Mouse (Mus musculus) lung, embryonic 16.5 days (tissue): ENCODE measurements at regions not wholly inside any gene's neighbourhood (a gene's known extent, or its start where the extent isn't known, plus 50 kb on each side); places are given as distances from the start of the nearest gene placed in this dataset.

ENCODE experiments used
- ATAC-seq: fragments of 200-750 bp; cut with Nextera tagmentation; 2 replicates; pipeline ENCODE4 v1.8.0; 2017; ENCODE audit warnings: low read depth, mild to moderate bottlenecking, moderate library complexity
- H3K27ac ChIP-seq: fragments of 300-500 bp; sonication (generic); 2 replicates; pipeline ENCODE4 v1.5.1; 2014; ENCODE audit warnings: mild to moderate bottlenecking, control low read depth, low read length
- H3K27me3 ChIP-seq: fragments of 300-500 bp; sonication (generic); 2 replicates; pipeline ENCODE4 v1.6.1; 2014; ENCODE audit warnings: low read depth, low read length, mixed read lengths; ENCODE audit not compliant: control insufficient read depth, insufficient read depth
- H3K36me3 ChIP-seq: fragments of 300-500 bp; sonication (generic); 2 replicates; pipeline ENCODE4 v1.6.1; 2014; ENCODE audit warnings: low read length; ENCODE audit not compliant: control insufficient read depth, insufficient read depth
- H3K4me1 ChIP-seq: fragments of 300-500 bp; sonication (generic); replicated peaks from 2 replicates; pipeline ENCODE4 v1.6.1; 2014; ENCODE audit warnings: low read length, mixed read lengths; ENCODE audit not compliant: control insufficient read depth, insufficient read depth
- H3K4me2 ChIP-seq: fragments of 300-500 bp; sonication (generic); 2 replicates; pipeline ENCODE4 v1.6.1; 2014; ENCODE audit warnings: low read depth, low read length, control low read depth
- H3K4me3 ChIP-seq: fragments of 300-500 bp; sonication (generic); 2 replicates; pipeline ENCODE4 v1.5.1; 2014; ENCODE audit warnings: mild to moderate bottlenecking, low read length, control low read depth
- H3K9ac ChIP-seq: fragments of 300-500 bp; sonication (generic); 2 replicates; pipeline ENCODE4 v1.6.1; 2014; ENCODE audit warnings: low read length, control low read depth
- H3K9me3 ChIP-seq: fragments of 300-500 bp; sonication (generic); 2 replicates; pipeline ENCODE4 v1.6.1; 2016; ENCODE audit warnings: low read length; ENCODE audit not compliant: control insufficient read depth
- WGBS: fragments of 180-500 bp; shearing (Covaris S2); extraction: QIAGEN DNeasy Blood & Tissue Kit; methylation state at CpG from one replicate; pipeline ENCODE4 v1.1.7; 2014; 5-methylcytosine and 5-hydroxymethylcytosine counted together

DNA sequence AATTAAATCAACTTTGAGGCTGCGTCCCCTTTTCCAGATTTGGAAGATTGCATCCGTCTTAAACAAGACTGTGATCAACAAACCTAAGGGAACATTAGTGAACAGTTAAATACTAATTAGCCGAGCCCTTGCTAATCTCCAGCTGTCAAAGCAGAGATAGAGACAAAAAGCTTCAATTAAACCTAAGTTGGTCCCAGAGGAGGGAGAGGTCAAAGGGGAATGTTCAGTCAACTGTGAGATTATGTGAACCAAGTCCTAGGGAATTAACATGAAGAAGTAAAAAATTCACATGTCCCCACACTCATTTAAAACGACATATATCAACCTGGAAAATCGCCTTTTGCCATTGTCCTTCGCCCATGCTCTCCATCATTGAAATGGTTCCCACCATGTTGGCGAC, 59.7 kb upstream of the Tbx20 start:
- Histone ChIP-seq H3K27me3 (no peaks in the 10 kb centered on the region), H3K9ac (no peak overlapping the region), H3K36me3 (no peaks in the 10 kb centered on the region), H3K4me2 (no peak overlapping the region), H3K4me1 (no peaks in the 10 kb centered on the region), H3K9me3 (no peaks in the 10 kb centered on the region), H3K4me3 (no peak overlapping the region), H3K27ac (no peak overlapping the region)
- WGBS = 54% methylated on average over 7 of the region's 7 CpGs
- no peak for ATAC-seq

GRCm38 (mm10) chr9:24848210-24848609, 74.1 kb upstream of the Tbx20 start:
- 37% methylated on average over 7 of the region's 7 CpGs for WGBS
- Histone ChIP-seq H3K9me3 (no peaks in the 10 kb centered on the region), H3K4me1 (no peaks in the 10 kb centered on the region), H3K4me3 (no peak overlapping the region), H3K4me2 (no peak overlapping the region), H3K27ac (no peak overlapping the region), H3K27me3 (no peaks in the 10 kb centered on the region), H3K9ac (no peak overlapping the region), H3K36me3 (no peaks in the 10 kb centered on the region)
- no peak for ATAC-seq

DNA sequence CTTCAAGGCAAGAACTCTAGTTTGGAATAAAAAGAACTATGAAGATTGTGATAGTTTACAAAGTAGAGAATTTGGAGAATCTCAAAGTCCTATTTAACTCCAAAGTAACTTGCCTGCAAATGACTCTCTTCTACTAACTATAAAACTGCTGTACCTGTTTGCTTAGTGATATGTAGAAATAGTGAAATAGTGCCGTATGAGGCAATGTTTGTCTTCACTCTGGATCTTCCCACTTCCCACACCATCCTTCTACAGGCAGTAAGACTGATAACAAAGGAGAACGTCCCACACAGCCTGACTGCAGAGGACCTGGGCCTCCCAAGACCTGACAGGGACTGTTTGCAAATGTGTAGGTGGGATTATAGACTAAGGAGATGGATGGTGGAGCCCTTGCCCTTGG, 85.4 kb upstream of the Tbx20 start:
- Histone ChIP-seq H3K9ac (no peak overlapping the region), H3K27ac (no peak overlapping the region), H3K4me1 (no peaks in the 10 kb centered on the region), H3K9me3 (no peaks in the 10 kb centered on the region), H3K36me3 (no peaks in the 10 kb centered on the region), H3K4me2 (no peak overlapping the region), H3K27me3 (no peaks in the 10 kb centered on the region), H3K4me3 (no peak overlapping the region)
- ATAC-seq = no peak
- 33% methylated on average over 2 of the region's 2 CpGs for WGBS

DNA sequence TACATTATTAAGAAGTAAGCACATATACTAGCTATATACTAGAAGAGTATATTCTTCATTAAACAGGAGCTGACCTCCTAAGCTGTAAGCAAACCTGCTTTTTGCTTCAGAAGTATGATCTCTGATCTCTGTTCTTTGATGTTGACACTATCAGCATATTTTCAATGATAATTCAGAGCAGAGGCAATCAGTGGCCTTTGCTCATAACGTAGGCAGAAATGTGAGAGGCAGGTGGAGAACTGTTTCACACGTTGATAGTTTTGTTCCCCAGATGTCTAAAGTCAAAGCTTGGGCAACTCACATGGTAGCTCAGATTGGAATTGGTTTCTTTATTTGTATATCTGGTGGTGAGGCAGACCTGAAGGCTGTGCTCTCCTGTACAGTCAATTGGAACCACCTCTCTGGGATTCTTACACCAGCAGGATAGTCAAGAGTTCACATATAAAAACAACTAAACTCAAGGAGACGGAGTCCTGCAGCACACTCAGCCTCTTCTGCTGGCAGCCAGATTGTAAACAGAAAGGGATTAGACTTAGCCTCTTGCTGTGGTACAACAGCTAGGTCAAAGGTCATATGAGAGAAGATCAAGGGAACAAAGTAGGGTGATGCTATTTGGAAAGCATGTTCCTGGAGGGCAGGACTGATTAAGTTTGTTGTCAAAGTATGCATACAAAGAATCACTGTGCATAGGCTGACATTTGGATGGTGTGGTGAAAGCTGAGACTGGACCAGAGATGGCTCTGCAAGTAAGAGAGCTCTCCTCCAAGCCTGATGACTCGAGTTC, 92.5 kb upstream of the Tbx20 start:
- Histone ChIP-seq H3K4me3 (no peak overlapping the region), H3K4me2 (no peak overlapping the region), H3K9me3 (no peaks in the 10 kb centered on the region), H3K4me1 (no peaks in the 10 kb centered on the region), H3K27ac (no peak overlapping the region), H3K9ac (no peak overlapping the region), H3K36me3 (no peaks in the 10 kb centered on the region), H3K27me3 (no peaks in the 10 kb centered on the region)
- no peak for ATAC-seq
- 61% methylated on average over 4 of the region's 4 CpGs for WGBS

- no peak overlapping the region for H3K4me3 ChIP-seq
Measured at GRCm38 (mm10) chr9:24868746-24869145, 94.6 kb upstream of the Tbx20 start.

GRCm38 (mm10) chr9:24874434-24875143, 100.5 kb upstream of the Tbx20 start:
- 39% methylated on average over 13 of the region's 13 CpGs for WGBS
- no peaks in the 10 kb centered on the region for H3K36me3 ChIP-seq
- H3K9ac ChIP-seq = no peak overlapping the region
- no peaks in the 10 kb centered on the region for H3K27me3 ChIP-seq
- H3K4me1 ChIP-seq = no peaks in the 10 kb centered on the region
- H3K27ac ChIP-seq = no peak overlapping the region
- no peaks in the 10 kb centered on the region for H3K9me3 ChIP-seq
- no peak overlapping the region for H3K4me3 ChIP-seq
- no peak for ATAC-seq
- H3K4me2 ChIP-seq = no peak overlapping the region

More at GRCm38 (mm10) chr9:24868746-24869145, 94.6 kb upstream of the Tbx20 start:
- Histone ChIP-seq H3K9ac (no peak overlapping the region), H3K27ac (no peak overlapping the region), H3K36me3 (no peaks in the 10 kb centered on the region), H3K9me3 (no peaks in the 10 kb centered on the region), H3K27me3 (no peaks in the 10 kb centered on the region), H3K4me1 (no peaks in the 10 kb centered on the region), H3K4me2 (no peak overlapping the region)
- 65% methylated on average over 1 of the region's 1 CpGs for WGBS
- ATAC-seq = no peak

DNA sequence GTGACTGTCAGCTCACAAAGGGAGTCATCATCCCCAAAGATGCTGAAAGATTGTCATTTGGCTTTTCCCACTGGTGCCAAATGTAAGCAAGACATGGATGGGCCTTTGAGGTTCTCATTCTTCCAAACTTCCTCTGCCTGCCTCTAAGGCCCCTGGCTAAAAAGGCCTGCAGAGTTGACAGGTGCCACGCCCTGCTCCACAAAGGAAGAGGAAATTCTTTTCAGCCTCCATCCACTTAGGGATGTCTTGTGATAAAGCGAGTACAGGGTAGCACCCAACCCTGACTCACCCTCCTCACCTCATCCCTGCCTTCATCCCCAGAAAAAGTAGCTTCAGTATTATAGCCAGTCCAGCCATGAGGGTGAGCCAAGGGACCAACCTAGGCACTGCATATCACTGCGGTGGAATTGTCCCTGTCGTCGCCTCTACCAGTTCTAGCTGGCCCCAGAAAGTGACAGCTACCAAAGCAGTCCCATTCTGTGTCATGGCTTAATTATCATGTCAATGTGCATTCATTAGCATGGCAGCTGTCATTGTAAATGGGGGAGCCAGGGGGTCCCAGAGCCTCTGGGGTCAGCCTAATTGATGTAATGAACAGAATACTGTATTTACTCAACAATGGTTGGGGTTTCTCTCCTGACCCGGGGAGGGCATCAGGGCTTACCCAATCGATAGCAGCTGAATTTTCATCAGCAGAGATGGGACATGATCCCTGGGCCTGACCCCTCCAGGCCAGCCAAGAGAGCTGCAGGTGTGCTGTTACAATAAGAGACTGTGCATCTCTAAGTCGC, 104.5 kb upstream of the Tbx20 start:
- H3K9me3 ChIP-seq = no peaks in the 10 kb centered on the region
- no peaks in the 10 kb centered on the region for H3K4me1 ChIP-seq
- H3K27ac ChIP-seq = no peak overlapping the region
- H3K27me3 ChIP-seq = no peaks in the 10 kb centered on the region
- no peak for ATAC-seq
- no peak overlapping the region for H3K4me3 ChIP-seq
- H3K4me2 ChIP-seq = no peak overlapping the region
- H3K36me3 ChIP-seq = no peaks in the 10 kb centered on the region
- 61% methylated on average over 8 of the region's 8 CpGs for WGBS
- no peak overlapping the region for H3K9ac ChIP-seq

DNA sequence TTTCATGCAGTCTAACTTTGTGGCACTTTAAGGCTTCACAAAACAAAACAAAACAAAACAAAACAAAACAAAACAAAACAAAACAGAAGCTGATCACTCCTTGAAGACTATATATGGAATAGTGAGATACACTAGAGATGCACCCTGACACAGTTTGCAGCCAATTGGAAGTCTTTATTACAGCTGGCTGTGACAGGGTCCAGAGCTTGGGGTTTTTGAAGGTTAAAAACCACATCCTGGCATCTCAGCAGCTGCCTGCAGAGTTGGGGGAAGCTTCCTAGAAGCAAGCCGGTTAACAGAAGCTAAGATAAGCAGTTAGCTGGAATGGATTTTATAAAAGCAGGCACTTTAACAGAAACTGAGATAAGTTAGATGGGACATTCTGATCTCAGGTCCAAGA, 105.6 kb upstream of the Tbx20 start:
- Histone ChIP-seq H3K27ac (no peak overlapping the region), H3K9ac (no peak overlapping the region), H3K4me2 (no peak overlapping the region), H3K36me3 (no peaks in the 10 kb centered on the region), H3K9me3 (no peaks in the 10 kb centered on the region), H3K4me3 (no peak overlapping the region), H3K4me1 (no peaks in the 10 kb centered on the region), H3K27me3 (no peaks in the 10 kb centered on the region)
- WGBS = 67% methylated on average over 1 of the region's 1 CpGs
- ATAC-seq = no peak

GRCm38 (mm10) chr9:24884011-24884410, 109.9 kb upstream of the Tbx20 start:
- H3K9me3 ChIP-seq = no peaks in the 10 kb centered on the region
- no peaks in the 10 kb centered on the region for H3K36me3 ChIP-seq
- H3K4me2 ChIP-seq = no peak overlapping the region
- no peak overlapping the region for H3K4me3 ChIP-seq
- H3K27ac ChIP-seq = no peak overlapping the region
- no peak overlapping the region for H3K9ac ChIP-seq
- no peak for ATAC-seq
- no peaks in the 10 kb centered on the region for H3K27me3 ChIP-seq
- 48% methylated on average over 3 of the region's 3 CpGs for WGBS
- H3K4me1 ChIP-seq = no peaks in the 10 kb centered on the region
